Mouse (Mus musculus) heart, embryonic 16.5 days (tissue): Measurements from ENCODE around the gene Saysd1. TPM values are rescaled to one million over a fixed set of nuclear protein-coding genes. Genes with fewer than 3 reads are reported as not detected.

Source experiments
- ATAC-seq: fragments of 200-750 bp; cut with Nextera tagmentation; replicated peaks from 2 replicates; pipeline ENCODE4 v1.8.0; 2017; ENCODE audit warnings: moderate number of reproducible peaks; ENCODE audit not compliant: insufficient read depth, low FRiP score; ENCODE audit errors: extremely low read depth
- H3K27ac ChIP-seq: fragments of 300-500 bp; sonication (generic); 2 replicates; pipeline ENCODE4 v1.5.1; 2014; ENCODE audit warnings: mild to moderate bottlenecking, low read length, control low read depth, moderate library complexity
- H3K27me3 ChIP-seq: fragments of 300-500 bp; sonication (generic); 2 replicates; pipeline ENCODE4 v1.6.1; 2014; ENCODE audit warnings: low read length, mixed read lengths; ENCODE audit not compliant: control insufficient read depth, insufficient read depth
- H3K36me3 ChIP-seq: fragments of 300-500 bp; sonication (generic); 2 replicates; pipeline ENCODE4 v1.6.1; 2014; ENCODE audit not compliant: control insufficient read depth, insufficient read depth
- H3K4me1 ChIP-seq: fragments of 300-500 bp; sonication (generic); 2 replicates; pipeline ENCODE4 v1.6.1; 2014; ENCODE audit warnings: low read length, mixed read lengths; ENCODE audit not compliant: control insufficient read depth, insufficient read depth
- H3K4me2 ChIP-seq: fragments of 300-500 bp; sonication (generic); 2 replicates; pipeline ENCODE4 v1.6.1; 2014; ENCODE audit warnings: low read depth, mild to moderate bottlenecking, control low read depth, low read length
- H3K4me3 ChIP-seq: fragments of 300-500 bp; sonication (generic); 2 replicates; pipeline ENCODE4 v1.5.1; 2014; ENCODE audit warnings: mild to moderate bottlenecking, control low read depth, low read length
- H3K9ac ChIP-seq: fragments of 300-500 bp; sonication (generic); 2 replicates; pipeline ENCODE4 v1.6.1; 2014; ENCODE audit warnings: low read length, control low read depth
- H3K9me3 ChIP-seq: fragments of 300-500 bp; sonication (generic); replicated peaks from 2 replicates; pipeline ENCODE4 v1.6.1; 2016; ENCODE audit warnings: low read length; ENCODE audit not compliant: control insufficient read depth
- WGBS: fragments of 180-500 bp; shearing (Covaris S2); extraction: QIAGEN DNeasy Blood & Tissue Kit; methylation state at CpG from one replicate; pipeline ENCODE4 v1.1.7; 2014; 5-methylcytosine and 5-hydroxymethylcytosine counted together
- polyA plus RNA-seq: library from polyadenylated mRNA; unstranded; fragments of >200 nt; fragmentation: Nextera tagmentation; extraction: Ambion mirVana; gene quantifications from 2 replicates; pipeline ENCODE4 v1.2.1, GENCODE M21; 2015

Saysd1 gene
- polyA plus RNA-seq, 1 experiment from 2014 or later: 9.1 TPM

GRCm38 (mm10) chr14:20178593-20178992 is 40.3 kb upstream of the Saysd1 start:
- Histone ChIP-seq H3K9ac (no peak overlapping the region), H3K27ac (no peak overlapping the region), H3K4me2 (peak overlapping the region; percentile 14; the same call in 1 of the 2 replicates), H3K9me3 (no peaks in the 10 kb centered on the region), H3K4me1 (peaks cover 4% of the 10 kb centered on the region), H3K4me3 (no peak overlapping the region), H3K36me3 (no peaks in the 10 kb centered on the region), H3K27me3 (no peaks in the 10 kb centered on the region)
- WGBS: 32% methylated on average over 4 of the region's 4 CpGs
- ATAC-seq: no peak

GRCm38 (mm10) chr14:20177494-20178123 is 39.3 kb upstream of the Saysd1 start:
- 76% methylated on average over 9 of the region's 9 CpGs for WGBS
- Histone ChIP-seq H3K4me3 (no peak overlapping the region), H3K27ac (no peak overlapping the region), H3K4me2 (no peak overlapping the region), H3K4me1 (peaks cover 9% of the 10 kb centered on the region), H3K9me3 (no peaks in the 10 kb centered on the region), H3K9ac (no peak overlapping the region), H3K27me3 (no peaks in the 10 kb centered on the region), H3K36me3 (no peaks in the 10 kb centered on the region)
- ATAC-seq: no peak

- no peak for ATAC-seq
- 84% methylated on average over 4 of the region's 4 CpGs for WGBS
- H3K9ac ChIP-seq: no peak overlapping the region
- H3K4me1 ChIP-seq: peaks cover 12% of the 10 kb centered on the region
- H3K27ac ChIP-seq: no peak overlapping the region
- H3K9me3 ChIP-seq: no peaks in the 10 kb centered on the region
- no peaks in the 10 kb centered on the region for H3K36me3 ChIP-seq
- H3K4me2 ChIP-seq: no peak overlapping the region
- no peaks in the 10 kb centered on the region for H3K27me3 ChIP-seq
- H3K4me3 ChIP-seq: no peak overlapping the region
These were observed 37.4 kb upstream of the Saysd1 start for GRCm38 (mm10) chr14:20175705-20176104.

- no peaks in the 10 kb centered on the region for H3K9me3 ChIP-seq
- peaks cover 12% of the 10 kb centered on the region for H3K4me1 ChIP-seq
- no peaks in the 10 kb centered on the region for H3K36me3 ChIP-seq
- no peak overlapping the region for H3K4me2 ChIP-seq
- no peak overlapping the region for H3K9ac ChIP-seq
- ATAC-seq: no peak
- no peaks in the 10 kb centered on the region for H3K27me3 ChIP-seq
- no peak overlapping the region for H3K27ac ChIP-seq
- 86% methylated on average over 7 of the region's 7 CpGs for WGBS
- H3K4me3 ChIP-seq: no peak overlapping the region
These were observed 36.8 kb upstream of the Saysd1 start for GRCm38 (mm10) chr14:20175114-20175513.

- peaks cover 12% of the 10 kb centered on the region for H3K4me1 ChIP-seq
- H3K27me3 ChIP-seq: no peaks in the 10 kb centered on the region
- no peak overlapping the region for H3K4me3 ChIP-seq
- WGBS: 86% methylated on average over 6 of the region's 6 CpGs
- H3K9ac ChIP-seq: no peak overlapping the region
- H3K36me3 ChIP-seq: no peaks in the 10 kb centered on the region
- no peak overlapping the region for H3K4me2 ChIP-seq
- no peak for ATAC-seq
- H3K9me3 ChIP-seq: no peaks in the 10 kb centered on the region
- H3K27ac ChIP-seq: no peak overlapping the region
These were observed 36.4 kb upstream of the Saysd1 start for GRCm38 (mm10) chr14:20174696-20175095.

GRCm38 (mm10) chr14:20173873-20174490 is 35.6 kb upstream of the Saysd1 start:
- no peak overlapping the region for H3K27ac ChIP-seq
- ATAC-seq: no peak
- H3K36me3 ChIP-seq: no peaks in the 10 kb centered on the region
- no peaks in the 10 kb centered on the region for H3K9me3 ChIP-seq
- peaks cover 12% of the 10 kb centered on the region for H3K4me1 ChIP-seq
- 82% methylated on average over 14 of the region's 14 CpGs for WGBS
- no peak overlapping the region for H3K4me3 ChIP-seq
- H3K27me3 ChIP-seq: no peaks in the 10 kb centered on the region
- H3K9ac ChIP-seq: no peak overlapping the region
- H3K4me2 ChIP-seq: no peak overlapping the region

GRCm38 (mm10) chr14:20172924-20173323 is 34.6 kb upstream of the Saysd1 start:
- H3K4me3 ChIP-seq: no peak overlapping the region
- no peaks in the 10 kb centered on the region for H3K36me3 ChIP-seq
- ATAC-seq: no peak
- no peaks in the 10 kb centered on the region for H3K9me3 ChIP-seq
- no peak overlapping the region for H3K9ac ChIP-seq
- H3K27me3 ChIP-seq: no peaks in the 10 kb centered on the region
- no peak overlapping the region for H3K4me2 ChIP-seq
- WGBS: 40% methylated on average over 4 of the region's 4 CpGs
- peaks cover 12% of the 10 kb centered on the region for H3K4me1 ChIP-seq
- H3K27ac ChIP-seq: peak overlapping the region; percentile 59; the same call in 1 of the 2 replicates

GRCm38 (mm10) chr14:20172509-20172908 is 34.2 kb upstream of the Saysd1 start:
- Histone ChIP-seq H3K36me3 (no peaks in the 10 kb centered on the region), H3K27ac (0 out of 2 replicates have a peak overlapping the region, but pooled peaks have one; percentile 15), H3K4me2 (no peak overlapping the region), H3K4me1 (peaks cover 12% of the 10 kb centered on the region), H3K9me3 (no peaks in the 10 kb centered on the region), H3K9ac (no peak overlapping the region), H3K27me3 (no peaks in the 10 kb centered on the region), H3K4me3 (no peak overlapping the region)
- 48% methylated on average over 5 of the region's 5 CpGs for WGBS
- ATAC-seq: no peak

- no peaks in the 10 kb centered on the region for H3K36me3 ChIP-seq
These were observed 33.5 kb upstream of the Saysd1 start for GRCm38 (mm10) chr14:20171840-20172239.

More at GRCm38 (mm10) chr14:20171840-20172239, 33.5 kb upstream of the Saysd1 start:
- Histone ChIP-seq H3K4me3 (no peak overlapping the region), H3K4me2 (no peak overlapping the region), H3K27ac (no peak overlapping the region), H3K9ac (no peak overlapping the region), H3K4me1 (peaks cover 12% of the 10 kb centered on the region), H3K9me3 (no peaks in the 10 kb centered on the region), H3K27me3 (no peaks in the 10 kb centered on the region)
- ATAC-seq: no peak
- 52% methylated on average over 3 of the region's 3 CpGs for WGBS
